Mouse (Mus musculus): ENCODE data around the gene Galnt14. TPM values are rescaled to one million over a fixed set of nuclear protein-coding genes. Genes with fewer than 3 reads are reported as not detected.

Gene Galnt14
- polyA plus RNA-seq, 1 experiment from 2014 or later, result 2.8 TPM

DNA sequence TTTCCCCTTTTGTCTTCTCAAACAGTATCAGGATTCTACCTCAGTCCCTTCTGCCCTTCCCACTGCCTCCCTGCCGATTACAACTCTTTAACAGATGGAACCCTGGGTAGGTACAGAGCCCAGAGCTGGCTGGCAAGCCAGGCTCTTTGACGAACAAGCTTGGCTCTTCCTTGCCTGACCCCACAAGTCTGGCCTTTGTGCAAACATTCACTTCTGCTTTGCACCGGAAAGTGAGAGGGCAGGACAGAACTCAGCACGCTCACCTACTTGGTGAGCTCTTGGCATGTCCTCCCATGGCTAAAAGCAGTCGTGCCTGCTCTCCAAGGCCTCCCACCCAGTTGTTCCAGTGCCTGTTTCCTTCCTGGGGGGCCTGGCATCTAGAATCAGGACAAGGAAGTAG, 137.4 kb downstream of the Galnt14 start:
- no peaks in the 10 kb centered on the region for H3K36me3 ChIP-seq (replicated peaks; ENCODE audit: control insufficient read depth, insufficient read depth, low read depth, low read length)
- H3K4me3 ChIP-seq (ENCODE audit: low read depth, low read length), result no peak overlapping the region
- no peaks in the 10 kb centered on the region for H3K9me3 ChIP-seq (replicated peaks; ENCODE audit: control insufficient read depth, low read length)
- H3K4me1 ChIP-seq (ENCODE audit: control insufficient read depth, insufficient read depth, low read length), result no peaks in the 10 kb centered on the region
- H3K9ac ChIP-seq (replicated peaks; ENCODE audit: low read length), result no peak overlapping the region
- no peak overlapping the region for H3K4me2 ChIP-seq (ENCODE audit: low read depth, low read length)
- ATAC-seq (replicated peaks; ENCODE audit: insufficient number of reproducible peaks, low FRiP score, low TSS enrichment, low read depth) (no peak), DNase-seq (ENCODE audit: low spot score) (no peak)
- WGBS, result 75% methylated on average over 5 of the region's 5 CpGs
- H3K27ac ChIP-seq (replicated peaks; ENCODE audit: low read depth, low read length), result no peak overlapping the region
- no peaks in the 10 kb centered on the region for H3K27me3 ChIP-seq (ENCODE audit: control insufficient read depth, insufficient read depth, low read length)

- H3K27me3 ChIP-seq (ENCODE audit: control insufficient read depth, insufficient read depth, low read length), result no peaks in the 10 kb centered on the region
- no peaks in the 10 kb centered on the region for H3K36me3 ChIP-seq (replicated peaks; ENCODE audit: control insufficient read depth, insufficient read depth, low read depth, low read length)
- H3K4me1 ChIP-seq (ENCODE audit: control insufficient read depth, insufficient read depth, low read length), result no peaks in the 10 kb centered on the region
- DNase-seq (ENCODE audit: low spot score), result peak; percentile 28
- no peak for ATAC-seq (replicated peaks; ENCODE audit: insufficient number of reproducible peaks, low FRiP score, low TSS enrichment, low read depth)
- no peak overlapping the region for H3K9ac ChIP-seq (replicated peaks; ENCODE audit: low read length)
- no peak overlapping the region for H3K27ac ChIP-seq (replicated peaks; ENCODE audit: low read depth, low read length)
- no peaks in the 10 kb centered on the region for H3K9me3 ChIP-seq (replicated peaks; ENCODE audit: control insufficient read depth, low read length)
- no peak overlapping the region for H3K4me3 ChIP-seq (ENCODE audit: low read depth, low read length)
- WGBS, result 82% methylated on average over 5 of the region's 5 CpGs
- no peak overlapping the region for H3K4me2 ChIP-seq (ENCODE audit: low read depth, low read length)
These were observed 137.8 kb downstream of the Galnt14 start for GRCm38 (mm10) chr17:73572440-73572839.

- Histone ChIP-seq H3K27me3 (ENCODE audit: control insufficient read depth, insufficient read depth, low read length) (no peaks in the 10 kb centered on the region), H3K4me2 (ENCODE audit: low read depth, low read length) (no peak overlapping the region), H3K27ac (replicated peaks; ENCODE audit: low read depth, low read length) (no peak overlapping the region), H3K4me3 (ENCODE audit: low read depth, low read length) (no peak overlapping the region), H3K4me1 (ENCODE audit: control insufficient read depth, insufficient read depth, low read length) (no peaks in the 10 kb centered on the region), H3K9me3 (replicated peaks; ENCODE audit: control insufficient read depth, low read length) (no peaks in the 10 kb centered on the region), H3K36me3 (replicated peaks; ENCODE audit: control insufficient read depth, insufficient read depth, low read depth, low read length) (no peaks in the 10 kb centered on the region), H3K9ac (replicated peaks; ENCODE audit: low read length) (no peak overlapping the region)
- 65% methylated on average over 4 of the region's 4 CpGs for WGBS
- DNase-seq (ENCODE audit: low spot score), result no peak
- no peak for ATAC-seq (replicated peaks; ENCODE audit: insufficient number of reproducible peaks, low FRiP score, low TSS enrichment, low read depth)
These were observed 138.3 kb downstream of the Galnt14 start for GRCm38 (mm10) chr17:73571961-73572360.

DNA sequence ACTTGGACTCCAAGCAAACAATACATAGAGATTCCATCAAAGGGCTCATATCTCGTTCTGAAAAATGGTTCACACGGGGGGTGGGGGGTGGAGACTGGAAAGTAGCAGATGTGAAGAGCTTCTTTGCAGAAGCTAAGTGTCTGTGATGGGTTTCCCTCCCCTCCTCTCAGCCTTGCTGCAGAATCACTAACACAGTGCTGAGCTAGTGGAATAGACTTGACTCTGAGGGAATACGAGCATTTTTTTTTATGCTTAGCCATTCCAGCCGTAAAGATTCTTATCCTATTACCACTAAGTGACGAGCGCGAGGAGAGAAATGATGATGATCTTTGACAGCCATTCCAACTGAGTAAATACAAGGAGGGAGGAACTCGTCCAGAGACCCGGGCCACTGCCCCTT, 142.0 kb downstream of the Galnt14 start:
- DNase-seq (ENCODE audit: low spot score), result no peak

GRCm38 (mm10) chr17:73561149-73561548, 149.1 kb downstream of the Galnt14 start:
- Histone ChIP-seq H3K4me3 (ENCODE audit: low read depth, low read length) (no peak overlapping the region), H3K27ac (replicated peaks; ENCODE audit: low read depth, low read length) (no peak overlapping the region), H3K27me3 (ENCODE audit: control insufficient read depth, insufficient read depth, low read length) (no peaks in the 10 kb centered on the region), H3K36me3 (replicated peaks; ENCODE audit: control insufficient read depth, insufficient read depth, low read depth, low read length) (no peaks in the 10 kb centered on the region), H3K9ac (replicated peaks; ENCODE audit: low read length) (no peak overlapping the region), H3K4me1 (ENCODE audit: control insufficient read depth, insufficient read depth, low read length) (no peaks in the 10 kb centered on the region), H3K9me3 (replicated peaks; ENCODE audit: control insufficient read depth, low read length) (no peaks in the 10 kb centered on the region), H3K4me2 (ENCODE audit: low read depth, low read length) (no peak overlapping the region)
- no peak for ATAC-seq (replicated peaks; ENCODE audit: insufficient number of reproducible peaks, low FRiP score, low TSS enrichment, low read depth)
- WGBS, result 79% methylated on average over 3 of the region's 3 CpGs
- no peak for DNase-seq (ENCODE audit: low spot score)

More for the DNA sequence above, 142.0 kb downstream of the Galnt14 start:
- H3K27me3 ChIP-seq (ENCODE audit: control insufficient read depth, insufficient read depth, low read length), result no peaks in the 10 kb centered on the region
- H3K9ac ChIP-seq (replicated peaks; ENCODE audit: low read length), result no peak overlapping the region
- H3K4me1 ChIP-seq (ENCODE audit: control insufficient read depth, insufficient read depth, low read length), result no peaks in the 10 kb centered on the region
- no peak overlapping the region for H3K4me3 ChIP-seq (ENCODE audit: low read depth, low read length)
- H3K27ac ChIP-seq (replicated peaks; ENCODE audit: low read depth, low read length), result no peak overlapping the region
- 60% methylated on average over 9 of the region's 9 CpGs for WGBS
- no peak for ATAC-seq (replicated peaks; ENCODE audit: insufficient number of reproducible peaks, low FRiP score, low TSS enrichment, low read depth)
- H3K4me2 ChIP-seq (ENCODE audit: low read depth, low read length), result no peak overlapping the region
- H3K9me3 ChIP-seq (replicated peaks; ENCODE audit: control insufficient read depth, low read length), result no peaks in the 10 kb centered on the region
- no peaks in the 10 kb centered on the region for H3K36me3 ChIP-seq (replicated peaks; ENCODE audit: control insufficient read depth, insufficient read depth, low read depth, low read length)

GRCm38 (mm10) chr17:73560208-73560784, 150.0 kb downstream of the Galnt14 start:
- no peaks in the 10 kb centered on the region for H3K27me3 ChIP-seq (ENCODE audit: control insufficient read depth, insufficient read depth, low read length)
- H3K4me1 ChIP-seq (ENCODE audit: control insufficient read depth, insufficient read depth, low read length), result no peaks in the 10 kb centered on the region
- no peak for ATAC-seq (replicated peaks; ENCODE audit: insufficient number of reproducible peaks, low FRiP score, low TSS enrichment, low read depth)
- WGBS, result 88% methylated on average over 5 of the region's 5 CpGs
- H3K4me2 ChIP-seq (ENCODE audit: low read depth, low read length), result no peak overlapping the region
- no peak for DNase-seq (ENCODE audit: low spot score)
- H3K9ac ChIP-seq (replicated peaks; ENCODE audit: low read length), result no peak overlapping the region
- no peaks in the 10 kb centered on the region for H3K36me3 ChIP-seq (replicated peaks; ENCODE audit: control insufficient read depth, insufficient read depth, low read depth, low read length)
- H3K4me3 ChIP-seq (ENCODE audit: low read depth, low read length), result no peak overlapping the region
- no peaks in the 10 kb centered on the region for H3K9me3 ChIP-seq (replicated peaks; ENCODE audit: control insufficient read depth, low read length)
- no peak overlapping the region for H3K27ac ChIP-seq (replicated peaks; ENCODE audit: low read depth, low read length)

GRCm38 (mm10) chr17:73559498-73559897, 150.8 kb downstream of the Galnt14 start:
- Histone ChIP-seq H3K9ac (replicated peaks; ENCODE audit: low read length) (no peak overlapping the region), H3K27ac (replicated peaks; ENCODE audit: low read depth, low read length) (no peak overlapping the region), H3K4me2 (ENCODE audit: low read depth, low read length) (no peak overlapping the region), H3K27me3 (ENCODE audit: control insufficient read depth, insufficient read depth, low read length) (no peaks in the 10 kb centered on the region), H3K36me3 (replicated peaks; ENCODE audit: control insufficient read depth, insufficient read depth, low read depth, low read length) (no peaks in the 10 kb centered on the region), H3K4me3 (ENCODE audit: low read depth, low read length) (no peak overlapping the region), H3K9me3 (replicated peaks; ENCODE audit: control insufficient read depth, low read length) (no peaks in the 10 kb centered on the region), H3K4me1 (ENCODE audit: control insufficient read depth, insufficient read depth, low read length) (no peaks in the 10 kb centered on the region)
- no peak for DNase-seq (ENCODE audit: low spot score)
- no peak for ATAC-seq (replicated peaks; ENCODE audit: insufficient number of reproducible peaks, low FRiP score, low TSS enrichment, low read depth)
- WGBS, result 77% methylated on average over 4 of the region's 4 CpGs

DNA sequence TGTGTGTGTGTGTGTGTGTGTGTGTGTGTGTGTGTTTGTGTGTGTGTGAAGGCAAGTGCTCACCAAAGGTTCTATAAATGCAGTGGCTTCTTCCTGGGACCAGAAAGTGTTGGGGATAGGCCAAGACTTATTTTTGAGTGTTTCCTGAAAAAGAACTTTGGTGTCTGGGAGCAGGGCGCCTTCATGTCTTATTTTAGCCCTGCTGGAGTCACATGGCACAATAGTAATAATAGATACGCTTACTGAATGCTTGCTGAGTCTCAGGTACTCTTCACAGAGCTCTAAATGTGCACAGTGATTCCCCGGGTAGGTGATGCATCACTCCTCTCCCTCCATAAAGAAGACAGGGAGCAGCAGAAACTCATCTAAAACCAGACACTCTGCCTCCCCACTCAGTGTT, 153.2 kb downstream of the Galnt14 start:
- no peak overlapping the region for H3K27ac ChIP-seq (replicated peaks; ENCODE audit: low read depth, low read length)
- no peaks in the 10 kb centered on the region for H3K9me3 ChIP-seq (replicated peaks; ENCODE audit: control insufficient read depth, low read length)
- WGBS, result 85% methylated on average over 3 of the region's 3 CpGs
- DNase-seq (ENCODE audit: low spot score) (no peak), ATAC-seq (replicated peaks; ENCODE audit: insufficient number of reproducible peaks, low FRiP score, low TSS enrichment, low read depth) (no peak)
- no peak overlapping the region for H3K4me3 ChIP-seq (ENCODE audit: low read depth, low read length)
- no peaks in the 10 kb centered on the region for H3K4me1 ChIP-seq (ENCODE audit: control insufficient read depth, insufficient read depth, low read length)
- H3K9ac ChIP-seq (replicated peaks; ENCODE audit: low read length), result no peak overlapping the region
- H3K36me3 ChIP-seq (replicated peaks; ENCODE audit: control insufficient read depth, insufficient read depth, low read depth, low read length), result no peaks in the 10 kb centered on the region
- no peaks in the 10 kb centered on the region for H3K27me3 ChIP-seq (ENCODE audit: control insufficient read depth, insufficient read depth, low read length)
- H3K4me2 ChIP-seq (ENCODE audit: low read depth, low read length), result no peak overlapping the region

All from embryonic facial prominence, embryonic 11.5 days (tissue).